Mouse (Mus musculus) testis, adult 2 months (tissue): ENCODE measurements at regions not wholly inside any gene's neighbourhood (a gene's known extent, or its start where the extent isn't known, plus 50 kb on each side); places are given as distances from the start of the nearest gene placed in this dataset.

ENCODE experiments used
- CTCF ChIP-seq: fragments of 200-500 bp; IDR thresholded peaks from 2 replicates; pipeline ENCODE4 v1.5.1; 2012; ENCODE audit warnings: low read depth, mild to moderate bottlenecking, inconsistent platforms, low read length, moderate library complexity; ENCODE audit not compliant: control insufficient read depth, insufficient read depth, insufficient replicate concordance
- POLR2A ChIP-seq: fragments of 200-500 bp; IDR thresholded peaks from 2 replicates; pipeline ENCODE4 v1.6.1; 2012; ENCODE audit warnings: low read depth, mild to moderate bottlenecking, inconsistent platforms, low read length, moderate library complexity; ENCODE audit not compliant: control insufficient read depth

- TF ChIP-seq CTCF (no peak), POLR2A (no peak)
These were observed 148.8 kb upstream of the Bcl6 start for GRCm38 (mm10) chr16:24137266-24138033.
